Mouse (Mus musculus): ENCODE data around the gene Sipa1l1. TPM values are rescaled to one million over a fixed set of nuclear protein-coding genes. Genes with fewer than 3 reads are reported as not detected.

The Sipa1l1 gene
- polyA plus RNA-seq, 1 experiment from 2014 or later = 39.0 TPM

DNA sequence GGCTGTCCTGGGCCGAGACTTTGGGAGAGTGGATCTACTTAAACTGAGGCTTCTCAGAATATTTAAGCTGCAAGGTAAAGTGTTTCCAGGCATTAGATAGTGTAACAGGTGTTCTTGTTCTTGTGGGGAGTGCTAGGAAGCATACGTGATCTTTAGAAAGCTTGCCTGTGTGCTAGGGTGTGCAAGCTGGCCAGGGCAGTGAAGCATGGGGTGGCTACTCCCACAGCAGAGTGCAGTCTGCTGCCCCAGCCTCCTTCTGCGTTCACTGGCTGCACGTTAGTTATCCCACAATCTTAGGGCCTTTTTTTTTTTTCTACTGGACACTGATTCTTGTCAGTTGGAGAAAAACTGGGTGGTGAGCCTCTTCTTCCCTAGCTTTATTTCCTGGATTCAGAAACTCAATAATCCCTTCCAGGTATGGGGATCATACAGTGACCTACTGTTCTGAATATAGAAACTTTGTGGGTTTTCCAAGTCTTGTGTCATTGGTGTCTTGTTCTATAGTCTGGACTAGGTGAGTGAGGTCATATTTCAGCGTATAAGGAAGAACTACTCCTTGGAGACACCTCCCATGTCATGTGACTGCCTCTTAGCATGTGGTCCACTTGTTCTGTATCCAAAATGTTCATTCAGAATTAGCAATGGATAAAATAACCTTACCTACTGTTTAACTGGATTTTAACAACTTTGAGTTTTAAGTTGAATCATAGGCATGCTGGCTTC lies 51.4 kb downstream of the Sipa1l1 start:
- H3K9ac ChIP-seq = no peak overlapping the region
- H3K36me3 ChIP-seq = no peaks in the 10 kb centered on the region
- H3K27me3 ChIP-seq = no peaks in the 10 kb centered on the region
- no peak overlapping the region for H3K27ac ChIP-seq
- no peaks in the 10 kb centered on the region for H3K9me3 ChIP-seq
- no peak for ATAC-seq (ENCODE audit: insufficient number of reproducible peaks, low FRiP score, low TSS enrichment, low read depth)
- no peak overlapping the region for H3K4me2 ChIP-seq
- 68% methylated on average over 5 of the region's 5 CpGs for WGBS
- H3K4me1 ChIP-seq = 0 out of 2 replicates have a peak, but pooled peaks cover 3% of the 10 kb centered on the region
- no peak overlapping the region for H3K4me3 ChIP-seq

DNA sequence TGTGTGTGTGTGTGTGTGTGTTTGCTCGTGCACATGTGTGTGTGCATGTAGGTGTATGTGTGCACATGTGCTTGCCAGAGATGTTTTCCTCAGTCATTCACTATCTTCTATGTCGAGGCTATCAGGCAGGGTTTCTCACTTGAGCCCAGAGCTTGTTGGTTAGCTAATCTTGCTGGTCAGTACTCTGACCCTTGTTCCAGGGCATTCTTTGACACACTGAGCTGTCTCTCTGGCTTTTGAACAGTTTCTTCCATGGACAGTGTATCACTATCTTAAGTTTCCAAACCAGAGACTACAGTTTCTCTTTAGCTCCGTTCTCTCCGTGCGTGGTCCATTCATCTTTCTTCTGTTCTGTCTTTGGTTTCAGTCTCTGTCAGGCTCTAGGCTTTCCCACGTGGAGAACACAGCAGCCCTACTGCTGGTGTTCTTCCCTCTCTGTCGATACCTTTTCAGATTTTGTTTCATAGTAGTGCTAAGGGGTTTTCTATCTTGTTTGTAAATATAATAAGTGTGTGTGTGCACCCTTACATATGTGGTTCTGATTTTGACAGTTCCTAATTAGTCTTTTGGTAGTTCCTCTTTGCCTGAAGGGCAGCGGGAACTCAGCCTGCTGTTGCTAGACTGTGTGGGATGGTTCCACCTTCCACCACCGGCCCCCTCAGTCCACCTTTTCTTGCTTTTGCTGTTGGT lies 54.2 kb downstream of the Sipa1l1 start:
- no peak overlapping the region for H3K4me2 ChIP-seq
- ATAC-seq (ENCODE audit: insufficient number of reproducible peaks, low FRiP score, low TSS enrichment, low read depth) = no peak
- no peaks in the 10 kb centered on the region for H3K9me3 ChIP-seq
- H3K27ac ChIP-seq = no peak overlapping the region
- H3K27me3 ChIP-seq = no peaks in the 10 kb centered on the region
- H3K4me1 ChIP-seq = peaks cover 14% of the 10 kb centered on the region; the same call in 1 of the 2 replicates
- WGBS = 74% methylated on average over 9 of the region's 9 CpGs
- no peak overlapping the region for H3K4me3 ChIP-seq
- H3K9ac ChIP-seq = no peak overlapping the region
- no peaks in the 10 kb centered on the region for H3K36me3 ChIP-seq

DNA sequence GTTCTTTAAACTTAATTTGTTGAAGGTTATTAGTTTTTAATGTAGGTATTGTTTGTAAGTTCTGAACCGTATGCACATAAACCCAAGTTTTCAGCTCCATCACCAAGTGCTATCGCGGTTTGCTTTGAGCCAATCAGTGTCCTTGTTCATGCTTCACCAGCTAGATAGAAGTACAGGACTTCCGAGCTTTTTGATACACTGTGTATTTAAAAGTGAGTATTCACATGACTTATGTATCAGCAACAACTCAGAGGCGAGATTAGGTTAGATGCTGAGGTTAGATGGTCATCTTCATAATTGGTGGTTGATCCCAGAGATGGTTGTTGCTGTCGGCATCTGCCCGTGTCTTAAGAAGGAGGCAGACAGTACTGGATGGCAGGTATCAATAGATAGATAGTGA lies 55.7 kb downstream of the Sipa1l1 start:
- Histone ChIP-seq H3K4me3 (no peak overlapping the region), H3K36me3 (no peaks in the 10 kb centered on the region), H3K9me3 (no peaks in the 10 kb centered on the region), H3K4me2 (no peak overlapping the region), H3K9ac (no peak overlapping the region), H3K4me1 (peaks cover 13% of the 10 kb centered on the region; the same call in 1 of the 2 replicates), H3K27me3 (no peaks in the 10 kb centered on the region), H3K27ac (no peak overlapping the region)
- WGBS = 93% methylated on average over 7 of the region's 7 CpGs
- no peak for ATAC-seq (ENCODE audit: insufficient number of reproducible peaks, low FRiP score, low TSS enrichment, low read depth)

DNA sequence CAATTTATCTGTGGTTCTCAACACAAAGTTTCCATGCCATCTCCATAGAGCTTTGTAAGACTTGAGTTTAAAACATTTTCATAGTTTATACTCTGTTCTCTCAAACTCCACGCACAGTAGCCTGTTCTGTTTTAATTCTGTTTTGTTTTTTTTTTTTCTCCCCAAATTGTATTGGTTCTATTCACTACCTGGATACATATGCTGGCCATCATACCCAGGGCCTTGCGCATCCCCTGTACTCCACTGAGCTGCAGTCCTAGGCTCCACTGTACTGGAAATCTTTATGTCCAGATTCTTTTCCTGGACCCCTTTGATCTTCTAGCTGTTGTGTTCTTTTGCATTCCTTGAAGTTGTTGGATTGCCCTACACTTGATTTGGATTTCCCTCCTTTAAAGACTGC lies 56.2 kb downstream of the Sipa1l1 start:
- Histone ChIP-seq H3K9me3 (no peaks in the 10 kb centered on the region), H3K4me1 (peaks cover 13% of the 10 kb centered on the region; the same call in 1 of the 2 replicates), H3K4me3 (no peak overlapping the region), H3K4me2 (no peak overlapping the region), H3K9ac (no peak overlapping the region), H3K36me3 (no peaks in the 10 kb centered on the region), H3K27ac (no peak overlapping the region), H3K27me3 (no peaks in the 10 kb centered on the region)
- WGBS = 93% methylated on average over 2 of the region's 2 CpGs
- no peak for ATAC-seq (ENCODE audit: insufficient number of reproducible peaks, low FRiP score, low TSS enrichment, low read depth)

DNA sequence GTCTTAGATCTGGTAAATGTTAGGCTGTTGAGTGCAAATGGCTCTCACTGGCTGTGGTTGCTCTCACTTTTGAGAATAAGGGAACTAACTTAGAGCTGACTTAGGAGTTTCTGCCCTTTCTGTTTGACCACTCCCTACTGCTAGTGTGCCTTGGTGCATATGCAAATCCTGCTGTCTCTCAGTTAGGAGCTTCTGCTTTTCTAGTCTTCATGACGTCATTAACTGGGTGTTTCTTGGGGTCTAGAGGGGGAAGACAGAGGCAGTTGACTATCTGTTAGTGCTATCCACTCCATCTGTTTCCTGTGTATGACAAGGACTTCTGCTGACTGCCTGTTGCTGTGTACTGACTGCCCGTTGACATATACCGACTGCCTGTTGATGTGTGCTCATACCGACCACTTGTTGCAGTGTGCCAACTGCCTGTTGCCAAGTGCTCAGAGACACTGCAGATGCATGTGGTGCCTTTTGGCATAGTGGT lies 56.7 kb downstream of the Sipa1l1 start:
- Histone ChIP-seq H3K36me3 (no peaks in the 10 kb centered on the region), H3K27me3 (no peaks in the 10 kb centered on the region), H3K9ac (no peak overlapping the region), H3K4me1 (peaks cover 16% of the 10 kb centered on the region), H3K27ac (0 out of 2 replicates have a peak overlapping the region, but pooled peaks have one; percentile 3), H3K9me3 (no peaks in the 10 kb centered on the region), H3K4me3 (no peak overlapping the region), H3K4me2 (no peak overlapping the region)
- ATAC-seq (ENCODE audit: insufficient number of reproducible peaks, low FRiP score, low TSS enrichment, low read depth) = no peak
- 49% methylated on average over 4 of the region's 4 CpGs for WGBS

DNA sequence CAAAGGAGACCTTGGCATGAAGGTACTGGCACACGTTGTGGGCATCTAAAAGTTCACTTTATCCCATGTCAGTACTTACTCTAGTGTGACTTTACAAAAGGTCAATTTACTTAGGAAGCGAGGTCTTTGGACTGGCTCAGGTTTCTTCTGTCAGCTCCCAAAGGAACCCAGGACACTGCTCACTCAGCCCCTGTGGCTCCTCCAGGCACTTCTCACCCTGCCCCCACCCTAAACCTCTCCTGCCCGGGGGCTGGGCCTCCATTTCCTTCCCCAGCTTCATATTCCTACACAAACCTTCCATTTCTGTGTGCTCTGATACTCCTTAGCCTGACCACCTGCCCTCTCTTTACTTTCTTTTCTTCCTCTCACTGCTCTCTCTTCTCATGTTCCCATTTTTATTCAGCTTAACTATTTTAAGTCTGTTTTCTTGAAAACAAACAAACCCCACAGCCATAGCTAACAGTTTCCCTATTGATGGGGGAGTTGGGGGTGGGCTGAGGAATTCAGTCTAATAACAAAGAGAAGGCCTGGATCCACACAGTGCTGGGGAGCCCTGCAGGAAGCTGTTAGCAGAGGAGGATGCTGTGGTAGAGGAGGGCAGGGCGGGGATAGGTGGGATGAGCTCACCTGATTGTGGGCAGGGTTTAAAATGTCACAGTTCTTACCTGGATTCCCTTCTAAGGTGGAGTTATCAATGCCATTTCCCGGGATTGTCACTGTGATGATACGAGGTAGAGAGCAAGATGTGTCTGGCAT lies 57.4 kb downstream of the Sipa1l1 start:
- peaks cover 21% of the 10 kb centered on the region for H3K4me1 ChIP-seq
- no peaks in the 10 kb centered on the region for H3K36me3 ChIP-seq
- no peak overlapping the region for H3K9ac ChIP-seq
- no peaks in the 10 kb centered on the region for H3K27me3 ChIP-seq
- H3K4me2 ChIP-seq = no peak overlapping the region
- 53% methylated on average over 6 of the region's 6 CpGs for WGBS
- no peak for ATAC-seq (ENCODE audit: insufficient number of reproducible peaks, low FRiP score, low TSS enrichment, low read depth)
- no peaks in the 10 kb centered on the region for H3K9me3 ChIP-seq
- 0 out of 2 replicates have a peak overlapping the region, but pooled peaks have one; percentile 3 for H3K27ac ChIP-seq
- no peak overlapping the region for H3K4me3 ChIP-seq

DNA sequence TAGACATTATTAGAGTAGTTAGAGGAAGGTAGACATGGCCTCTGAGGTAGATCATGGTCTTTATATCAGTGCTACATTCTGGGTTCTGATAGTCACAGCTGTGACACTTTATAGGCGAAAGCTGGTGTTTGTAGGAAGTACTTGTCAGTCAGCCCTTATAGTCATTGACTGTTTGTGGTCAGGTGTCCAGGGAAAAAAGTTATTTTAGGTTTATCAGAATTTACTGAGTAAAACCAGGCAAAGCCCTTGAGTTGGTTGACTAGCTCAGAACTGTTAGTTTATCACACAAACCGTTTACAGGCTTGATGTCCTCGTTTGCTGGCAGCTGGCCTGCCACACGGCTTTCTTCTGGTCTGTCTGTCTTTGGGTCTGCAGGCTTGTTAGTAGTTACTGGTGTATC lies 61.0 kb downstream of the Sipa1l1 start:
- 57% methylated on average over 4 of the region's 4 CpGs for WGBS
- H3K27ac ChIP-seq = no peak overlapping the region
- H3K9me3 ChIP-seq = no peaks in the 10 kb centered on the region
- H3K27me3 ChIP-seq = no peaks in the 10 kb centered on the region
- H3K4me2 ChIP-seq = no peak overlapping the region
- H3K4me1 ChIP-seq = peaks cover 34% of the 10 kb centered on the region
- H3K36me3 ChIP-seq = no peaks in the 10 kb centered on the region
- ATAC-seq (ENCODE audit: insufficient number of reproducible peaks, low FRiP score, low TSS enrichment, low read depth) = no peak
- no peak overlapping the region for H3K9ac ChIP-seq
- no peak overlapping the region for H3K4me3 ChIP-seq

DNA sequence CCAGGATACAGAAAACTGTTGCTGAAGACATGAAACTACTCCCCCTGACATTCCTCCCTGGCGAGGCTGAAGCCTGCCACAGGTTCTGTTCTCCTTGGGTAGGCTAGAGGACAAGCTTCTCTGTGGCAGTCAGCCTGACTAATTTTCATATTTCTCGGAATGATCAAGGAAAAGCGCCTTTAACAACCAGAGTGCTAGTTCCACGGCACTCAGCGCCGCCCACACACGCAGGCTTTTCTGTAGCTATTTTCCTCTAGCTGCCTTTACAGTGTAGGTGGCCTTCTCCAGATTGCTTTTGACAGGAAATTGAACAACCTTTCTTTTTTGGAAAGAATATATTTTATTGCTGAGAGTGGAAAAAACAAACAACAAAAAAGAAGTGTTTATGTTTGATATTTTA lies 62.1 kb downstream of the Sipa1l1 start:
- no peak overlapping the region for H3K27ac ChIP-seq
- no peak overlapping the region for H3K4me2 ChIP-seq
- WGBS = 51% methylated on average over 7 of the region's 7 CpGs
- no peaks in the 10 kb centered on the region for H3K27me3 ChIP-seq
- H3K4me3 ChIP-seq = no peak overlapping the region
- no peaks in the 10 kb centered on the region for H3K9me3 ChIP-seq
- peaks cover 28% of the 10 kb centered on the region for H3K4me1 ChIP-seq
- no peak for ATAC-seq (ENCODE audit: insufficient number of reproducible peaks, low FRiP score, low TSS enrichment, low read depth)
- no peaks in the 10 kb centered on the region for H3K36me3 ChIP-seq
- no peak overlapping the region for H3K9ac ChIP-seq

DNA sequence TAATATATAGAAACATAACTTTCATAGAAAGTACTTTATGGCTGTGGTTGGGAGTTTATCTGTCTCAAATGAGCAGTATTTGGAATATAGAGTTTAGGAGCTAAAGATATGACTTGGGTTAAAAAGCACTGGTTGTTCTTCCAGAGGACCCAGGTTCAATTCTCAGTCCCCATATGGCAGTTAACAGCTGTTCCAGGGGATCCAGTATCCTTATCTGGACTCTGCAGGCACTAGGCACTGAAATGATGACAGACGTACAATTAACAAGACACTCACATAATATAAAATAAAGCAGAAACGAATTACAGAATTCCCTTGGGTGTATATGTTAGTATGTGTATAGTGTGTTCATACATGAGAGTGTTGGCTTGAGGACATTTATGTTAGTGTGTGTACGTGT lies 64.1 kb downstream of the Sipa1l1 start:
- no peak for ATAC-seq (ENCODE audit: insufficient number of reproducible peaks, low FRiP score, low TSS enrichment, low read depth)
- WGBS = 81% methylated on average over 3 of the region's 3 CpGs
- Histone ChIP-seq H3K36me3 (0 out of 2 replicates have a peak, but pooled peaks cover 4% of the 10 kb centered on the region), H3K9ac (no peak overlapping the region), H3K4me2 (no peak overlapping the region), H3K27me3 (no peaks in the 10 kb centered on the region), H3K9me3 (no peaks in the 10 kb centered on the region), H3K27ac (no peak overlapping the region), H3K4me1 (peaks cover 28% of the 10 kb centered on the region), H3K4me3 (no peak overlapping the region)

DNA sequence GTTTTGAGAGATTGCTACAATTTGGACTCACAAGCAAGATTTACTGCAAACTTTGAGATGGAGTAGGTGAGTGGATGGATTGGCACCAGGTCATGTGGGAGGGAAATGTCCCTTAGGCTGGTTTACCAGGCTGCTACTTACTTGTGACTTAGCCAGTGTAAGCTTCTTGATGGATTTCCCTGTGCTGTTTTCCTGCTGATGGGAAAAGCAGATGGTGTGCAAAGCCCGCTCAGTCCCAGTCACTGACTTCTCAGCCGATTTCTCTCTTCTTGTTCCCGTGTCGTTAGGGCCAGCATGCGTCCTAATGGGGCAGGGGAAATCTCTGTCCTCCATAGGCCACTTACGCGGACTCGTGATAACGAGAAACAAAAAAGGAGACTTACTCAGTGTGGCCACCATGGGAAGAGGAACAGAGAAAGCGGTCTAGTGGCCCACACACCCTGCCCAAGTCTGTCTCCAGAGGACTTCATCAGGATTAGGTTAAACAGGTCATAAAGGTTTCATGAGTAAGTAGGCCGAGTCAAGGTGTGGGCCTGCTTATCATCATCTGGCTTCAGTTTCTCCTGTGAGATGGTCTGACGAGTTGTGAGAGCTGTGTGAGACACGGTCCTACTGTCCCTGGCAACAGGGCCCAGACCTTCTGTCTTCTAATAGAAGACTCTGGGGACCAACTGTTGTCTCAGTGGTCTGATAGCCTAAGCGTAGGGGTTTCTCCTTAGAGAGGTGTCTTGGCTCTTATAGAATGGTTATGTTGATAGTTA lies 65.5 kb downstream of the Sipa1l1 start:
- H3K36me3 ChIP-seq = 0 out of 2 replicates have a peak, but pooled peaks cover 4% of the 10 kb centered on the region
- no peak overlapping the region for H3K9ac ChIP-seq
- ATAC-seq (ENCODE audit: insufficient number of reproducible peaks, low FRiP score, low TSS enrichment, low read depth) = no peak
- no peak overlapping the region for H3K27ac ChIP-seq
- no peaks in the 10 kb centered on the region for H3K9me3 ChIP-seq
- no peaks in the 10 kb centered on the region for H3K27me3 ChIP-seq
- H3K4me2 ChIP-seq = no peak overlapping the region
- peaks cover 29% of the 10 kb centered on the region for H3K4me1 ChIP-seq
- H3K4me3 ChIP-seq = no peak overlapping the region
- WGBS = 62% methylated on average over 14 of the region's 14 CpGs

DNA sequence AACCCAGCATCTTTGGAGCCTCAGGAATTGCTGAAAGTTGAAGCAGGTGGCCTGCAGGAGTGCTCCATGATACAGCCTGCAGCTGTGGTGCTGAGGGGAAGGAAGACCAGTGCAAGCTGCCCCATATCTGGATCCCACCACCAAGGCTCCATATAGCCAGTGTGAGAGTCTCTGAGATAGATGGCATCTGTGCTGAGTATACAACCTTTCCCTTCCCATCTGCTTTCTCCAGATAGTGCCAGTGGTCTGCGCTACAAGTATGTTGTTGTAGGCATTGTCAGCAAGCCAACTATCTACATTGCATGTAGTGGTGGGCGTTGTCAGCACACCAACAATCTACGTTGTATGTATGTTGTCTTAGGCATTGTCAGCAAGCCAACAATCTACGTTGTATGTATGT lies 68.0 kb downstream of the Sipa1l1 start:
- H3K27me3 ChIP-seq = no peaks in the 10 kb centered on the region
- H3K4me2 ChIP-seq = no peak overlapping the region
- 96% methylated on average over 4 of the region's 4 CpGs for WGBS
- no peaks in the 10 kb centered on the region for H3K9me3 ChIP-seq
- no peak overlapping the region for H3K4me3 ChIP-seq
- H3K9ac ChIP-seq = no peak overlapping the region
- no peak for ATAC-seq (ENCODE audit: insufficient number of reproducible peaks, low FRiP score, low TSS enrichment, low read depth)
- H3K27ac ChIP-seq = no peak overlapping the region
- peaks cover 17% of the 10 kb centered on the region for H3K4me1 ChIP-seq
- H3K36me3 ChIP-seq = 0 out of 2 replicates have a peak, but pooled peaks cover 4% of the 10 kb centered on the region
